Mouse (Mus musculus): Measurements from ENCODE around the gene Acvr1c. TPM values are rescaled to one million over a fixed set of nuclear protein-coding genes. Genes with fewer than 3 reads are reported as not detected.

Gene Acvr1c
- 0.73 and 0.89 TPM in 2 replicates for polyA plus RNA-seq (2012; rRNA removed)

DNA sequence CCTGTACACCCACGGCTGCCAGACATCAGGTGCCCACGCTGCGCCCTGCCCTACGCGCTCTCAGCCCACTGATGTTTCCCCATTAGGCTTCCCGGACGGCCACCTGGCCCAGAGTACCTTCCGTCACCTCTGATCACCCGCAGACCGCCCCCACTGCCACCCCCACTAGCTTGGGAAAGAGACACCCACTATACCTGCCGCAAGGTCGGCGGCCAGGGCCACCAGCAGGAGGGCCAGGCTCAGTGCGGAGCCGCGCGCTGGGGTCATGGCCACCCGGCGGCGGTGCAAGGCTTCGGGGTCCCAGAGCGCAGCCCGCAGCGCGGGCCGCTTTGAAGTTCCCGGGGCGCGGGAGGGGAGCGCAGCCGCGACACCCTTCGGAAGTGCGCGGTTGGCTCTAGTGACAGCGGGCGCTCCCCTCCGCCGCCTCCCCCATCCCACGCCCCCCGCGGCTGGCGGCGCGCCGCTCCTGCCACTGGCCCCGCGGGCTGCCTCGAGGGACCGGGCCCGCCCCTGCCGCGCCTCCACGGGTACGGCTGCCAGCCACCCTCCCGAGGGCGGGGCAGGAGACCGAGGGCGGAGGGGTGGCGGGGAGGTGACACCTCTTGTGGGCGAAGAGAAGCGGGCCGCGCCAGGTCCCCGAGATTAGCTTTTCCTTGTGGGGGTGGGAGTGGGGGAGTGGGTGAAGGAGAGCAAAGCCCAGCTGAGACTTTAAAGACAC, at the start of gene Acvr1c:
TSS of gene Acvr1c (minus strand) at position 482 of the 718 bp plus-strand sequence.

Other genes with a start within 250 kb of the Acvr1c start
- gene Cytip, start 162.4 kb downstream of the Acvr1c start, polyA plus RNA-seq (2012; rRNA removed), result 8.4 and 13.9 TPM in 2 replicates
- gene Gm17409, start 112.2 kb upstream of the Acvr1c start, polyA plus RNA-seq (2012; rRNA removed), result not detected in 2 replicates
- 3.8 and 4.8 TPM in 2 replicates for gene Acvr1, start 209.3 kb upstream of the Acvr1c start, polyA plus RNA-seq (2012; rRNA removed)
- 11.9 and 14.5 TPM in 2 replicates for gene Upp2, start 209.4 kb upstream of the Acvr1c start, polyA plus RNA-seq (2012; rRNA removed)